Mouse (Mus musculus) gastrocnemius, postnatal 4 days (tissue): ENCODE measurements around the gene Chrnb4. TPM values are rescaled to one million over a fixed set of nuclear protein-coding genes. Genes with fewer than 3 reads are reported as not detected.

Source experiments
- DNase-seq, 2 experiments: peaks; one replicate each; pipeline ENCODE4 v3.0.0; 2021 to 2022; ENCODE audit warnings: low spot score in 2 of 2, mixed read lengths in 2 of 2
- long read RNA-seq, 2 experiments: library from polyadenylated mRNA; stranded (forward); transcript quantifications; one replicate each; pipeline ENCODE4 v2.0.0; 2021
- total RNA-seq, 2 experiments: library from RNA; stranded (reverse); gene quantifications; 2 replicates each; pipeline ENCODE4 v1.2.3; 2021

Chrnb4 gene
- under 1 TPM; 0.10 to 0.20 TPM for total RNA-seq
- long read RNA-seq, experiment 1, partial matches to known transcripts = 0 of 1 reads
- long read RNA-seq, experiment 1, other reads (novel, unspliced or antisense) = 1 of 1 reads
- long read RNA-seq, experiment 2 = 0 reads

- DNase-seq = no peak
Observed at GRCm38 (mm10) chr9:55048211-55048880, at the start of gene Chrnb4. Gene Chrnb4, minus strand, starts transcription at chr9:55048779.

- no peak for DNase-seq
Observed at GRCm38 (mm10) chr9:55096870-55097269, 48.3 kb upstream of the Chrnb4 start.

GRCm38 (mm10) chr9:55096033-55096432, 47.5 kb upstream of the Chrnb4 start:
- no peak for DNase-seq

DNA sequence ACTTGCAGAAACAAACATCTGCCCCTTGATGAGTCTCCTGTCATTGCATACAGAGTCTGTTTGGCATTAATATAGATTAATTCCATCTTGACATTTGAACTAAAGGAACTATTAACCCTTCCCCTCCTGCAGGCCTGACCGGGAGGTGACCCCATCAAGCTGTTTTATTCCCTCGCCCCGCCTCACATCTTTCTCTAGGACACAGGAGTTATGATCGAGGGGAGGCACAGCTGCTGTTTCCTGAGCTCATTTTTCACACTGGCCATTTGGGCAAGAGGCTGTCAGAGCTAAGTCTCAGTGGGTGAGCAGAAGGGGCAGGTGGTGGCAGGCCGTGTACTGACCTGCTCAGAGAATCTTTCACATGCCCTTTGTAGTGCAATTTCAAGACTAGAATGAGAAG, 41.6 kb upstream of the Chrnb4 start:
- DNase-seq = no peak

- DNase-seq = no peak
Observed at GRCm38 (mm10) chr9:55089226-55089625, 40.6 kb upstream of the Chrnb4 start.

- DNase-seq = no peak
Observed at GRCm38 (mm10) chr9:55083154-55083913, 34.8 kb upstream of the Chrnb4 start.

- no peak for DNase-seq
Observed at GRCm38 (mm10) chr9:55067965-55068265, 19.3 kb upstream of the Chrnb4 start.

GRCm38 (mm10) chr9:55067260-55067964, 18.8 kb upstream of the Chrnb4 start:
- DNase-seq = no peak

DNA sequence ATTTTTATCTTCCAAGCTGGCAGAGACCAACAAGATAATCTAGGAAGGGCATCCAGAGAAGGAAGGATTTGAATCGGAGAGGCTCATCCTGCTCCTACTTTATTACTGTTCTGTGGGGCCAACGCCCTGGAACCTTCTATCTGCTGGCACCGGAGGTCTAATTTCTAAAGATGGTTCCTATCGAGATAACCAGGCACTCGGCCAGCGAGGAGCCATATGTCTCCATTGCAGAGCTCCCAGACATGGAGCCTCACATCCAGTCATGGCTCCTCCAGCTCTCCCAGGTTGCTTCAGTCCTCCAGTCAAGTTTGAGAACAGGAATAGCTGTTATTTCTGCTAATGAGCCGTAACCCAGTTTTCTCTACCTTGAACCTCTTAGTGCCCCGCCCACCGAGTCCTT, 16.7 kb upstream of the Chrnb4 start:
- DNase-seq = no peak

DNA sequence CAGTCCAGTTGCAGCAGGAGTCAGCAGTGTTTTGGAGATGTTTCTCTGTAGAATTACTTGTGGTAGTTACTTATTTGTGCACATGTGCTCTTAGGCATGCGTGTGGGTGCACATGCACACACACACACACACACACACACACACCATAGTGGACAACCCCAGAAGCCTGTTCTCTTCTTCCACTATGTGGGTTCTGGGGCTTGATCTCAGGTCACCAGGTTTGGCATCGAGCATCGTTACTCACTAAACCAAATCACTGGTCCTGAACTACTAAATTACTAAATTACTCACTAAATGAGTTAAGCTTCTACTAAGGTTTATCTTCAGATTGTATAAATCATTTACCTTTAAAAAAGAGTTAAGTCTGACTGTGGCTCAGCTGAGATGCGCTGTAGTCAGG, 9.5 kb upstream of the Chrnb4 start:
- no peak for DNase-seq

DNA sequence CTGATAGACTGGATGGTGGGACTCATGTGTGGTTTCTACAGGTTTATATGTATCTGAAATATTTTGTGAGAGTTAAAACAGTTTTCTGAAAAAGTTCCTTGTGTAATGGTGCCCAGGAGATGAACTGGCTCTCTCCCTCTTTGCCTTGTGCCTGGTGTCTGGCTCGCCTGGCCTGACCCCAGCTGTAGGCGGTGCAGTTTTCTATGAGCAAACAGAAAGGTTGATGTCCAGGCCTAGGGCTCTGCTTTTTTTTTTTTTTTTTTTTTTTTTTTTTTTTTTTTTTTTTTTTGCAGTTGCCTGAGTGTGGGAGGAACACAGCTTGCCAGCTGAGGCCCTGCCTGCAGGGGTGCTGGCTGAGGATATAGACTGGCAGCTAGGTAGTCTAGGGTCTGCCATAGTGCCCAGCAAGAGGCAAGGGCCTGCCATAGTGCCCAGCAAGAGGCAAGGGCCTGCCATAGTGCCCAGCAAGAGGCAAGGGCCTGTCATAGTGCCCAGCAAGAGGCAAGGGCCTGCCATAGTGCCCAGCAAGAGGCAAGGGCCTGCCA, 6.9 kb upstream of the Chrnb4 start:
- DNase-seq = no peak

- no peak for DNase-seq
Observed at GRCm38 (mm10) chr9:55046764-55047163, 1.8 kb downstream of the Chrnb4 start.

DNA sequence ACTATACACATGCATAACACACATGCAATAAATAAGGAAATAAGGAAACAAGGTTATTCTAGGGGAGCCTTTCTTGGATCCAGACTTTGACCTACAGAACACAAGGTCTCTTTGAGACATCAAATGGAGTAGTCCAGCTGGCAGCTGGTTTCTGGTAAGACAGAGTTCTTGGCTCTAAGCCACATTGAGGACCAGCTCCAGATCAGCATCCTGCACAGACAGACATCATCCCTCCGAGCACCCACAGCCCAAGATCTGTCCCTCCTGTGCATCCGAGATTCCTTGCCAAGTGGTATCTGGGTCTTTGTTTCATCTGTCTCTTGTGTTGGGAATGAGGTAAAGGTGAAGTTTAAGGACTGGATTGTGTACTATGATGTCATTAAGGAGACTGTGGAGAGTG, 3.6 kb downstream of the Chrnb4 start:
- DNase-seq = no peak

DNA sequence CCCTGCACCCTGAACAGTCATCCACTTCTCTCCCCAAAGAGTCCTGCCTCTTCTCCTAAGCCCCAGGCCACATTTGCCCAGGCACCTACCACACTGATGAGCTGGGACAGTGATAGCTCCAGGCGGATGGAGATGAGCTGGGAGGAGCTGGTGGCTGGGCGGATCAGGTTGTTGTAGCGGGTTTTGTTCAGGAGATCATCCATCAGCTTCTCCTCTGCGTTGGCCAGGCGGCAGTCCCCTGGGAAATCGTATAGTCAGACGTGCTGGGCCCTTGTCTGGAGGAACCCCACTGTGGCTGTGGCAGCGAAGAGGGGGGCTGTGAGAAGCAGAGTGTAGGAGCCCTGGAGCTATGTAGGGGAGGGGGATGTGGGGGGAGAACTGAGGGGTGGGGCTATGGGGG, 4.9 kb downstream of the Chrnb4 start:
- no peak for DNase-seq

DNA sequence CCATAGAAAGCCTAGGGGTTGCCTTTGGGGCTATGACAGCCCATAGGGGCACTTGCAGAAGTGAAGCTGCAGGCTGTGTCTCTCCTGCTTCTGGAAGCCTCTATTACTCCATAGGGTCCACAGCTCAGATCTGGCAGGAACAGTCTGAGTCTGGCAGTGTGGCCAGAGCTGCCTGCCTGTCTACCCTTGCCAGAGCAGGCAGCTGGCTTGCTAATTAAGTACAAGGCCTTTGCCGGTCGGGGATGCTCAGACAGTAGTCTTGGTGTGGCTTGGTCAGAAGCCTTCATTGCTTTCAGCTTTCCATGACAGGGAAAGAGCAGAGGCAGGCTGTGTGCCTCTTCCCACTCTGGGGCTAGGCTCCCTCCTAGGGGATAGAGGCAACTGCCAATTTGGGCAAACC, 7.2 kb downstream of the Chrnb4 start:
- no peak for DNase-seq

DNA sequence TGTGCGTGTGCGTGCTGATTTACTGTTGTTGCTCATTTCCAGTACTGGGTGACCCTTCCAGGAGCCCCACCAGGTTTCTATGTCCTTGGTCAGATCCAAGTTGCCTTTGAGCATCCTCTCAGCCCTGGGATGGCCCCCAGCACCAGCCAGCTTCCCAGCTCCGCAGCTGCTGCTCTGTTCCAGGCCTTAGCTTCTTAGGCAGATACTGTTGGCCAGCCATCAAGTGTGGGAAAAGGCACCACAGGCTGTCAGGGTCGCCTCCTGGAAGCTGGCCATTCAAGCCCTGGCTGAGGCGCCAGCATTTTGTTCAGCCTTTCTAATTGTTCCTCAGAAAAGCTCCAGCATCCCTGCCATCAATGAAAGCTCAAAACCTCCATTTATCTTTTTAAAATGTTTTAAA, 8.6 kb downstream of the Chrnb4 start:
- peak in 1 of 2 experiments; percentile 19 for DNase-seq

GRCm38 (mm10) chr9:55038948-55039347, 9.6 kb downstream of the Chrnb4 start:
- no peak for DNase-seq

DNA sequence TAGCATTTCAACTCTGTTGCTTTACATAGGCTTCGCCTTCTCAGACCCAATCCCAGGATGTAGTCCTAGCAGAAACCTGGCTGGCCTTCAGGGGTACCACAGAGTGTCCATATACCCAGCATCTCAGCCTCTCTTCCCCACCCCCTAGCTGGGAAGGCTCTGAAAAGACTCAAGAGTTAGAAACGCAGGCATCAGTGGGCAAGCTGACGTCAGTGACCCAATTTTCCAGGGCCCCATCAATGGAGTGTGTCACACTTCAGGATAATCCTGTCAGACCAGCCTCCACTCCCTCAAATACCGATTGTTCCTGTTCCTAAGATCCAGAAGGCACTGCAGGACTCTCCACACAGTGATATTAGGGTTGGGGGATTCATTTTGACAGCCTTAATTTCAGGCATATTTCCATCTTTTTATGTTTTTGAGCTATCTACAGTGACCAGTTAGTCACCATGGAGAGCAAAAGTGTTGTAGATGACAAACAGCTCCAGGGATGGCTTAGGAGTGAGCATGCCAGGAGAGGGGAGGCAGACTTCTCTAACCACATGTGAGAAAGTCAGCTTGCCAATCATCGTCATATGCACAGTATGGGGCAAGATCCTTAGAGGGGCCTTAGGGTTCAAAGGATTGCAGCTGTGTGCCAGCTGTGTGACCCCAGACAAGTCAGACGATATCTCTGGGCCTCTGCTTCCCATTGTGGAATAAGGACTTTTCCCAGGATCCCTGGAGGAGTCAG, 17.0 kb downstream of the Chrnb4 start:
- no peak for DNase-seq

GRCm38 (mm10) chr9:55026275-55026663, 22.3 kb downstream of the Chrnb4 start, which contains the start of gene Chrna3:
Gene Chrna3, minus strand, starts transcription at chr9:55026562.
- DNase-seq = no peak

DNA sequence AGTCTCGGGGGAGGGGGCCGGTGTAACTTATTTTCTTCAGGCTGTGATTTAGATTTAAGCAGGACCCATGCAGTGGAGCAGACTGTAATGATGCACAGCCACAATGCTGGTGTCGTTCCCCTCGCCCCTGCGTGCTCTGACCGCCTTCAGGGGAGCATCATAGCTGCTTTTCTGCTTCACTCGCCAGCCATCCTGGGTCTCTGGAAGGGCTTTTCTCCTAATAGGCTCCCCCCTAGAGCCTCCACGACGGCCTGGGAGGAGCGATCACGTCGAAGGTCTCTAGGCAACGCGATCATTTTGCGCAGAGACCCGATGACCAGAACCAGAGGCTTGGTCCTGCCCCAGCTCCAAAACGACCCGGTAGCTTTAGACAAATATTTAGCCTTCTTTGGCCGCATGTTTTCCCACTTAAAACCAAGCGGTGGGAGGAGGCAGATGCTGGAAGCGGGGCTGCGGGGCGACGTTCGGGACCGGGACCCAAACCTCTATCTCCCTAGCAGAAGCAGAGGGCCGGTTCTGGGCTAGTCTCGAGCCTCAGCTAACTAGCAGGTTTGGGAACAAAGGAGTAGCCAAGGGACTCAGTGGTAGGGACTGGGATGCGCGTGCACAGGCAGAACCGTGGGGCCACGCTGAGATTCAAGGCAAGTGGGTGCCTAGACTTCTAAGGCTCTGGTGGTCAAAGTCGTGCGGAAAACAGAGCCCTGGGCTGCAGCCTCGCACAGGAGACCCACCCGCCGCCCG, 22.9 kb downstream of the Chrnb4 start:
- no peak for DNase-seq
